Mouse (Mus musculus): ENCODE measurements around the gene Ltbp4. TPM values are rescaled to one million over a fixed set of nuclear protein-coding genes. Genes with fewer than 3 reads are reported as not detected.

Gene Ltbp4
- total and polyA plus RNA-seq, 3 experiments: 2.9 to 14.2 TPM; not detected in 1

GRCm38 (mm10) chr7:27324161-27324560 lies 13.3 kb downstream of the Ltbp4 start:
- H3K79me2 ChIP-seq (ENCODE audit: control insufficient read depth, insufficient read depth, low read length, poor library complexity): no peaks in the 10 kb centered on the region
- TF ChIP-seq NELFE (IDR thresholded peaks at IDR 0.05; ENCODE audit: low read depth, low read length) (no peak), CTCF (IDR thresholded peaks at IDR 0.05 in 2 of 3, conservative IDR thresholded peaks at IDR 0.05 in 1 of 3; ENCODE audit: control insufficient read depth in 1 of 3, insufficient read depth in 1 of 3, low read depth in 2 of 3, low read length in 3 of 3, poor library complexity in 1 of 3, severe bottlenecking in 1 of 3) (no peak), HCFC1 (IDR thresholded peaks at IDR 0.05; ENCODE audit: low read depth, low read length) (no peak), USF1 (IDR thresholded peaks at IDR 0.05; ENCODE audit: low read depth, low read length) (no peak)
- no peak overlapping the region for H3K27ac ChIP-seq (ENCODE audit: control insufficient read depth, low read depth, low read length)
- no peaks in the 10 kb centered on the region for H3K27me3 ChIP-seq (ENCODE audit: control insufficient read depth in 1 of 2, insufficient read depth in 2 of 2, low read length in 2 of 2)
- 0 out of 4 replicates have a peak, but pooled peaks cover 0 to 3% of the 10 kb centered on the region in 2 experiments for H3K4me1 ChIP-seq (ENCODE audit: control insufficient read depth in 1 of 2, insufficient read depth in 2 of 2, low read length in 2 of 2)
- H3K9ac ChIP-seq (ENCODE audit: control insufficient read depth, low read depth, low read length, poor library complexity, severe bottlenecking): no peak overlapping the region
- no peak overlapping the region for H3K4me3 ChIP-seq (ENCODE audit: control insufficient read depth in 1 of 2, insufficient read depth in 1 of 2, low read depth in 2 of 2, low read length in 2 of 2)
- no peaks in the 10 kb centered on the region for H3K36me3 ChIP-seq (ENCODE audit: control insufficient read depth in 1 of 2, insufficient read depth in 2 of 2, low read length in 2 of 2)
- no peaks in the 10 kb centered on the region for H3K9me3 ChIP-seq (replicated peaks; ENCODE audit: insufficient read depth, low read length)
- no peak for DNase-seq (ENCODE audit: low read depth, low spot score)

DNA sequence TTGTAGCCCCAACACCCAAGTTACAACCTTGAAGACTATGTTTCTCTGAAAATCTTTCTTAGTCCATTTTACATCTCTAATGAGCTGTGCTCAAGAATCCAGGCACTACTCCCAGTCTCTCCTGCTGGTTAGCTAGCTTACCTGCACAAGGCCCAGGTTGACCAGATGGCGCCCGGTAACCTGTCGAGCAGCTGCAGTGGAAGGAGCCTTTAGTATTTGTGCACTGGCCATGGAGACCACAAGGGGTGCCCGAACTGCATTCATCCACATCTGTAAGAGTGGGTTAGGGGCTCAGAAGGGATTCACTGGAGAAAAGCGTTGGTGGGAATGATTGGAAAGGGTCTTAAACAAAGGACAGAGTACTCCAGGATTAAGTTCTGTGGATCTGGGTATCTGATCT lies 14.5 kb downstream of the Ltbp4 start:
- no peak for DNase-seq (ENCODE audit: low read depth, low spot score)
- no peak for TF ChIP-seq ELF1 (IDR thresholded peaks at IDR 0.05; ENCODE audit: low read depth, low read length)
- TF ChIP-seq POLR2A (IDR thresholded peaks at IDR 0.05; ENCODE audit: control insufficient read depth in 1 of 2, insufficient read depth in 1 of 2, low read depth in 1 of 2, low read length in 2 of 2, poor library complexity in 1 of 2): no peak
- TF ChIP-seq GABPA (IDR thresholded peaks at IDR 0.05; ENCODE audit: low read depth, low read length): no peak
- no peak for TF ChIP-seq USF1 (IDR thresholded peaks at IDR 0.05; ENCODE audit: low read depth, low read length)
- TF ChIP-seq UBTF (IDR thresholded peaks at IDR 0.05; ENCODE audit: borderline replicate concordance, insufficient read depth, low read depth, low read length): no peak
- TF ChIP-seq MYC (IDR thresholded peaks at IDR 0.05; ENCODE audit: low read depth, low read length): no peak
- TF ChIP-seq JUND (IDR thresholded peaks at IDR 0.05; ENCODE audit: low read depth, low read length): no peak
- TF ChIP-seq ZC3H11A (IDR thresholded peaks at IDR 0.05; ENCODE audit: low read depth, low read length): no peak
- TF ChIP-seq TAL1 (IDR thresholded peaks at IDR 0.05; ENCODE audit: low read length): no peak
- no peak for TF ChIP-seq ETS1 (IDR thresholded peaks at IDR 0.05; ENCODE audit: low read depth, low read length)
- TF ChIP-seq MAX (IDR thresholded peaks at IDR 0.05; ENCODE audit: low read length): no peak
- TF ChIP-seq USF2 (IDR thresholded peaks at IDR 0.05; ENCODE audit: borderline replicate concordance in 1 of 2, insufficient read depth in 1 of 2, low read depth in 1 of 2, low read length in 2 of 2): no peak
- no peak for TF ChIP-seq TCF12 (IDR thresholded peaks at IDR 0.05; ENCODE audit: low read depth, low read length)
- no peaks in the 10 kb centered on the region for H3K79me2 ChIP-seq (ENCODE audit: control insufficient read depth, insufficient read depth, low read length, poor library complexity)
- no peak overlapping the region for H3K27ac ChIP-seq (ENCODE audit: control insufficient read depth, low read depth, low read length)
- H3K27me3 ChIP-seq (ENCODE audit: control insufficient read depth in 1 of 2, insufficient read depth in 2 of 2, low read length in 2 of 2): no peaks in the 10 kb centered on the region
- no peaks in the 10 kb centered on the region for H3K9me3 ChIP-seq (replicated peaks; ENCODE audit: insufficient read depth, low read length)
- H3K9ac ChIP-seq (ENCODE audit: control insufficient read depth, low read depth, low read length, poor library complexity, severe bottlenecking): no peak overlapping the region
- H3K36me3 ChIP-seq (ENCODE audit: control insufficient read depth in 1 of 2, insufficient read depth in 2 of 2, low read length in 2 of 2): no peaks in the 10 kb centered on the region
- no peaks in the 10 kb centered on the region for H3K4me1 ChIP-seq (ENCODE audit: control insufficient read depth in 1 of 2, insufficient read depth in 2 of 2, low read length in 2 of 2)
- H3K4me3 ChIP-seq (ENCODE audit: control insufficient read depth in 1 of 2, insufficient read depth in 1 of 2, low read depth in 2 of 2, low read length in 2 of 2): no peak overlapping the region
